Mouse (Mus musculus) liver, embryonic 13.5 days (tissue): ENCODE data around the gene Tmem53. TPM values are rescaled to one million over a fixed set of nuclear protein-coding genes. Genes with fewer than 3 reads are reported as not detected.

ENCODE experiments used
- polyA plus RNA-seq: library from polyadenylated mRNA; unstranded; fragments of >200 nt; fragmentation: Nextera tagmentation; extraction: Ambion mirVana; gene quantifications from 2 replicates; pipeline ENCODE4 v1.2.1, GENCODE M21; 2015

Tmem53 gene
- polyA plus RNA-seq, 1 experiment from 2014 or later = 3.5 TPM

Other genes starting within 250 kb of the Tmem53 start
- gene Eif2b3, start 232.5 kb upstream of the Tmem53 start, polyA plus RNA-seq = 46.4 and 49.8 TPM in 2 replicates
- 0.36 and 0.51 TPM in 2 replicates for gene Ptch2, start 155.9 kb upstream of the Tmem53 start, polyA plus RNA-seq
- gene Btbd19, start 126.2 kb upstream of the Tmem53 start, polyA plus RNA-seq = 5.5 and 5.6 TPM in 2 replicates
- gene Tctex1d4, start 125.2 kb upstream of the Tmem53 start, polyA plus RNA-seq = not detected in 2 replicates
- gene Plk3, start 118.0 kb upstream of the Tmem53 start, polyA plus RNA-seq = 1.2 and 1.3 TPM in 2 replicates
- gene Rps8, start 95.7 kb upstream of the Tmem53 start, polyA plus RNA-seq = 877 and 919 TPM in 2 replicates
- 35.8 and 43.1 TPM in 2 replicates for gene Kif2c, start 69.3 kb upstream of the Tmem53 start, polyA plus RNA-seq
- not detected in 2 replicates for gene Armh1, start 174 bp downstream of the Tmem53 start, polyA plus RNA-seq
- 31.6 and 34.2 TPM in 2 replicates for gene Rnf220, start 245.1 kb downstream of the Tmem53 start, polyA plus RNA-seq